Mouse (Mus musculus): Measurements from ENCODE around the gene Olfr10.

Gene Olfr10

DNA sequence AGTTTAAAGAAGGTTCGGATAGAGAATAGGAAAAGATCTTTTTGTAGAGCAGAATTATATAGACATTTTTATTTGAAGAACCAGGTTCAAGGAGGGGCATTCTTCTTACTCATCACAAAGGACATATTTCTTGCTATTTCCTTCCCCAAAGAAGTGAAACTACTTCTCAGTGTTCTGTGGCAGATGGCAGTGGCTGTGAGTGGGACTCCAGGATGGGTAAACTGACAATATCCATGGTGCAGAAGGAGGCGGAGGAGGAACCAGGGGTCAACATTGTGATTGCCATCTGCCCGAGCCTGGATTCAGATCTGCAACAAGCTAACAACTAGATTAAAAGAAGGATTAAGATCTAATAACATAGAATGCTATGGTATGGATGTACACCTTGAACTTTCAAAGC is 22.2 kb downstream of the Olfr10 start:
- no peak for DNase-seq (ENCODE audit: low read depth, low spot score)

DNA sequence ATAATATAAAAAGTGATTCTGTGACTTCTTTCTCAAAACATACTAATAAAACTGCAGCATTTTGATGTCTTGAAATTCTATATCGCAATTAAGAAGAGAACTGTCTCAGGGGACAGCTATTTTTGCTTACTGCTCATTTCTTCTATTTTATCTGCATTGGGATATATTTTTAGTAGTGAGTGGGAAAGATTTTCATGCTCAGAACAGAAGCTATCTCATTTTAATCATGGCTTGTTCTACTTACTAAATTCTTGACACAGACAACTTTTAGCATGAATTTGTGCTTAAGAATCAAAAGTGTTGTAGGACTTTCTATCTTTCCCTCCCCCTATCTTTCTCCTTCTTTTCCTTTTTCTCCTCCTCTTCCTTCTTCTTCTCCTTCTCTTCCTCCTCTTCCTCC is 25.1 kb downstream of the Olfr10 start:
- no peak for DNase-seq (ENCODE audit: low read depth, low spot score)

DNA sequence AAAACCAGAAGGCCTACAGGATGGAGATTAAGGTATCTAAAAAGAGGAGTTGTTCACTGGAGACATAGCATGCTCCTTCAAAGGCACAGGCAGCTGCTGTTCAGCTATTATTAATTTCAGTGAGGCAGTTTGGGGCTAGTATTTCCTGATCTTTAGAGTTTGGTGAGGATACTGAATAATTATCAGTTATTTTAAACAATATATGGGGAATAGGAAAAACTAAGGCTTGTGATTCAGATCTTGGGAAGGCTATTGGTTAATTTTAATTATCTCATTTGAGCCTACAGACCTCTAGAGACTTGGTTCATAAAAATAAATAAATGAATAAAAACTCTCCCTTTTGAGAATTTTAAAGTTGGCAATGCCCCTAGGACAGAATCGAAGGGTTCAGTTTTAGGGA is 30.3 kb downstream of the Olfr10 start, which contains the start of gene Olfr1390:
TSS of gene Olfr1390 (plus strand) at position 301 of the 400 bp plus-strand sequence.
- DNase-seq (ENCODE audit: low read depth, low spot score) = no peak

DNA sequence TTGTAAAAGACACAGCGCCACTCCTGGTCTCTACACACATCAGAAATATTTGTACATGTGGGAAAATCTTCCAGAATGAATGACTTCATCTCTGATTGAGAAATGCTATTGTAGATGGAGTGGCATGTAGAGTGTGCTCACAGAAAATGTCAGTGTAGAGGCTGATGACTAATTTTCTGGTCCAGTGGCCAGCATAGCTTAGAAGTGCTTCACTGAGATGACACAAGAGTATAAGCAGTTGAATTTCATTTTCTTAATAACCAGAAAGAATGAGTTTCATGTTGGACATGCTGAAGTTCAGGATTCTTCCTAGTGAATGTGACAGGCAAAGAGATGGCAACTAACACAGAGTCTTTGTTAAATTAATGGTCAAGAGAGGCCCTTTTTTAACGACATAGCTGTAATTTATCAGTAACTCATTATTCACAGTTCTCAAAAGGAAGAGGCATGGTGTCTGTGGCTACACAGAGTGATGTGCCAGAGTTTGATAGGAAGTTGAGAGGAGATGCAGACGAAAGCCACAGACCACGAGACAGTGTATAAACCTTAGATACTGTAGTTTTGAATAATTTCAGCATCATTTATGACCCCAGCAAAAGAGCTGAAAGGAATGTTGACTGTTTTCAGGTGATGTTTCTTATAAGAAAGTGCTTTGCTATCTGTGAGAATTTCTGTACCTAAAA is 32.8 kb downstream of the Olfr10 start:
- DNase-seq (ENCODE audit: low read depth, low spot score) = no peak

All from mesoderm, embryonic 11.5 days (tissue).